Mouse (Mus musculus) kidney, adult 11 months (tissue): ENCODE measurements around the gene Fam43b.

ENCODE experiments used
- DNase-seq: peaks from one replicate; pipeline ENCODE4 v3.0.0; 2022

Gene Fam43b

DNA sequence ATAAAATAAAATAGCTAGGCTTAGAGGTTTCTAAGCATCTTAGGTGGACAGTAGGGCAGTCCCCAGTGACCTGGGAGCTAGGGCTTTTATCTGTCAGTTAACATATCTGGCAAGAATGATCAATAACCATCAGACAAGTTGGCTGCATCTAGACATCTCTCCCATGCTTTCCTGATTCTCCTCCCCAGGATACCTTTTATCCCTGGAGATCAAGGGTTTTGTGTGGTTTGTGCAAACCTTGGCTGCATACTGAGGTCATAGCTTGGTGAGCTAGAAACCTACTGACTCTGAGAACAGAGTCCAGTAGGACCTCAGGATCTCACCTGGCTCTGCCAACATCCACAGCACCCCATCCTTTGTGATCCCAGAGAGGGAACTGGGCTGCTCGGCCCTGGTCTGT, 49.0 kb downstream of the Fam43b start:
- no peak for DNase-seq

DNA sequence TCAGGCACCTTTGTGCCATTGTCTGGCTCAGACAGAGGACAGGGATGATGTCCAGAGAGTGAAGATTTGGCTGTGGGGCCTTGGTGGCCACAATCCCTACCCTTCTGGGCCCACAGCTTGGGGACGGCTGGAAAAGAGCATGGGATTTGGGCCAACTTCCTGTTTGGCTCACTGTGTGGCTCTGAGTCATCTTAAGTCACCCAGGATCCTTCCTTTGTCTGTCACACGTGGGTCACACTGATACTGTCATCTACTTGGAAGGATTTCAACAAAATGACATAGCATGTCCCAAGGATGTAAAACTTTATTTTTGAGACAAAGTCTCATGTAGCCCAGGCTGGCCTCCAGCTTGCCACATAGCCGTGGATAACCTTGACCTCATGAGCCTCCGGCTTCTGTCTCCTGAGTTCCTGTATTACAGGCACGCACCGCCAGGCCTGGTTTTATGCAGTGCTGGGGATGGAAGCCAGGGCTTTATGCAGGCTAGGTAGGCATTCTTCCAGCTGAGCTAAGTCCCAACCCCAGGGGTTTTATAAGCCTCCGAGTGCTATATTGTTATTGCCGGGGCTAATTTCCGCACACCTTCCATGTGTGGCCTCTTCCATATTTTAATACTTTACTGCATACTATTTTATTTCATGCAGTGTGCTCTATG, 51.3 kb downstream of the Fam43b start:
- DNase-seq: peak; percentile 51
